Mouse (Mus musculus): ENCODE results near the gene Dda1.
A peak's percentile ranks its signal among the peaks of the same experiment; 100 is the strongest.

Dda1 gene

GRCm38 (mm10) chr8:71468001-71468400 lies 998 bp upstream of the Dda1 start:
- no peak for DNase-seq (ENCODE audit: low read depth, low spot score)

DNA sequence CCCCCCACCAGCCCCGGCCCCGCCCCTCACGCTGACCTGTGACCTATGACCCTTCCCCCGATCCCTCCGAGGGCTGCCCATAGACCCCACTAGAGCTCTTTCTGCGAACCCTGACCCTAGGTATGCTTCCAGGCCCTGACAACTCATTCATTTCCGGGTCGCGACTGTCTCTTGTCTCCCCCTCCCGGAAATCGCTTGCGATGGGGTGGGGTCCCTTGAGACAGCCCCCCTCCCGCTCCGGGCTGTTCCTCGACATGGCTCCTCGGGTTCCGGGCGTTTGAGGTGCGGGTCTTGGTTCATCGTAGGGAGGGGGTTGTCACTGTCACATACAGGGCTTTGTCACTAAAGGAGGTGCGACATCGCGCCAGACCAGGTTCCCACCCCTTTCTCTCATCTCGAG lies 412 bp downstream of the Dda1 start:
- DNase-seq (ENCODE audit: low read depth, low spot score), result no peak

- DNase-seq (ENCODE audit: low read depth, low spot score), result no peak
These were observed 1.3 kb downstream of the Dda1 start for GRCm38 (mm10) chr8:71470146-71470912.

DNA sequence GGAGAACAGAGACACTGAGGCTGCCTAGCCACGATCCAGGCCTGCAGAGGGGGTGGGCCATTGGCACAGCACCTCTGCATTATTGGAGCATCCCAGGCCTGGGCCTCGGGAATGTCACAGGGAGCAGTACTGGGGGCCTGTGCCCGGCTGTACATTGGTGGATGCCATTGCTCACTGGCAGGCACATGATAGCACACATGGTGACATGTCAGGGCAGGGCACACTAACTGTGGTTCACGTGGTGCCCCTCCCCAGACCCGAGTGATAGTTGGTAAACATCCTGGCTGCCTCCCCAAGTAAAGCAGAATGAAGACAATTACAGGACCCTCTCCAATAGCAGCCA lies 1.9 kb downstream of the Dda1 start:
- DNase-seq (ENCODE audit: low read depth, low spot score), result no peak

DNA sequence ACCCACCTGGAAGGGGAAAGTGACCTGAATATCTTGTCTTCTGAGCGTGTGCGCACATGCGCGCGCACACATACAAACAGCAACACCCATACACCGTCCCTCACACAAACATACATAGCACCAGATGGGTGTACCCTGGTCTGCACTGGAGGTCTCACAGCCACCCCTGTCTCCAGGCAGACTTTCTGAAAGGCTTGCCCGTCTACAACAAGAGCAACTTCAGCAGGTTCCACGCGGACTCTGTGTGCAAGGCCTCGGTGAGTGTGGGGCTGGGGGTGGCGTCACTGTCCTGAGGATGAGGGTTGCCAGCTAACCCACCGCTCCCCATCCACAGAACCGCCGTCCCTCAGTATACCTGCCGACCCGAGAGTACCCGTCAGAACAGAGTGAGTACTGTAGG lies 2.9 kb downstream of the Dda1 start:
- DNase-seq (ENCODE audit: low read depth, low spot score), result no peak

DNA sequence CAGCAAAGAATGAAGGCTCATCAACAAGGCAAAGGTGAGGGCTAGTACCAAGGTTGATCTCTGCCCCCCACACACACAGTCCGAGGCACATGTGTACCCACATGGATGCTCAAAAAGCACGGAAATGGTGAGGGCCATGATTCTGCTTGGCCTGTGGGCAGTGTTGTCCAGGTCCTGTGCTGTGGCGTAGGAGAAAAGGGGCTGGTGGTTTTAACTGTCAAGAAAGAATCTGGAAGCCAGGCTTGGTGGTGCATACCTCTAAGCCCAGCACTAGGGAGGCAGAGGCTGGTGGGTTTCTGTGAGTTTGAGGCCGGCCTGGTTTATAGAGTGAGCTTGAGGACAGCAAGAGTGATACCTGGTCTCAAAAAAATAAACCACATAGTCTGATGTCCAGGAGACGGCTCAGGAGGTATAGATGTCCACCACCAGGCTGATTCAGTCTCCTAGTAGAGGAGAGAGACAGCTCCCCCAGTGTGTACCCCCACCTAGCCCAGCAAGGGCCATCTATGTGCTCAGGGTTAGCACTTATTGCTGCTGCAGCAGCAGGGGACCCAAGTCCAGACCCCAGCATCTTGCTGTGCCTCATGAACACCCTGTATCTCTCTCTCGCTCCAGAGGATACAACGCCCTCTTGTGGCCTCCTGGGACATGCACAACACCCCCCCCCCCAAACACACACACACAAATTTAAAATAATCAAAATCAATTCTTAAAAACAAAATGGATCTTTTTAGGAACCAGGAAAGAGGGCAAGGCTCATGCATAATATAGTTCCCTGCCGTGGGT lies 3.8 kb downstream of the Dda1 start:
- DNase-seq (ENCODE audit: low read depth, low spot score), result no peak

DNA sequence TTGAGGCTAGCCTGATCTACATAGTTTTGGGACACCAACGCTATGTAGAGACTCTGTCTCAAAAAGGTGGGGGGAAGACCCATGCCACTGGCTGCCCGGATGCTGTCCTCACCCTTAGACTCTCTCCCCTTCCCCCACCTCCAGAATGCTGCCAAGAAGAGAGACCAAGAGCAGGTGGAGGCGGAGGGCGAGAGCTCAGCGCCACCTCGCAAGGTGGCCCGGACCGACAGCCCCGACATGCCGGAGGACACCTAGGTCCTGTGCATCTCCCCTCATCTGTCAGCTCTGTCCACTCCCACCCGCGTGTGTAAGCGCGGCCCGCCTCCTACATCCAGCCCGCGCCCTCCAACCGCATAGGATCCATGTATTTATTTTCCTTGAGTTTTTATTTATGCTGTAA lies 5.3 kb downstream of the Dda1 start:
- no peak for DNase-seq (ENCODE audit: low read depth, low spot score)

GRCm38 (mm10) chr8:71474785-71475701 lies 6.0 kb downstream of the Dda1 start:
- no peak for DNase-seq (ENCODE audit: low read depth, low spot score)

DNA sequence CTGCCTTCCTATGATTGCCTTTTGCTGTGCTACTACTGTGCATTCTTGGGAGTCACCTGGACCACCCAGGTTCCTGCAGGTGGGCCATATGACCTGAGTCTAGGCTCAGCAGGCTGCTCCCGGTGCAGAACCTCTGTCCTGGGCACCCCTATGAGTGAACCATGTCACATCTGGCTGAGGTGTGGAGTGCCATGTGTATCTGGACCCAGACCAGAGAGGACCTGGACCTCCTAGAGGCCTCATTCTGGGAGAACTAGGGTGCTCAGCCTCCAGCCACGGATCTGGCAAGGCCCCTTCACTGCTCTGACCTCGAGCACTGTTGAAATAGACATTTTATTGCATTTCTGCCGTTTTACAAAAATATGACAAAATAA lies 6.7 kb downstream of the Dda1 start:
- no peak for DNase-seq (ENCODE audit: low read depth, low spot score)

GRCm38 (mm10) chr8:71476099-71476940 lies 7.3 kb downstream of the Dda1 start:
- peak; percentile 37 for DNase-seq (ENCODE audit: low read depth, low spot score)

DNA sequence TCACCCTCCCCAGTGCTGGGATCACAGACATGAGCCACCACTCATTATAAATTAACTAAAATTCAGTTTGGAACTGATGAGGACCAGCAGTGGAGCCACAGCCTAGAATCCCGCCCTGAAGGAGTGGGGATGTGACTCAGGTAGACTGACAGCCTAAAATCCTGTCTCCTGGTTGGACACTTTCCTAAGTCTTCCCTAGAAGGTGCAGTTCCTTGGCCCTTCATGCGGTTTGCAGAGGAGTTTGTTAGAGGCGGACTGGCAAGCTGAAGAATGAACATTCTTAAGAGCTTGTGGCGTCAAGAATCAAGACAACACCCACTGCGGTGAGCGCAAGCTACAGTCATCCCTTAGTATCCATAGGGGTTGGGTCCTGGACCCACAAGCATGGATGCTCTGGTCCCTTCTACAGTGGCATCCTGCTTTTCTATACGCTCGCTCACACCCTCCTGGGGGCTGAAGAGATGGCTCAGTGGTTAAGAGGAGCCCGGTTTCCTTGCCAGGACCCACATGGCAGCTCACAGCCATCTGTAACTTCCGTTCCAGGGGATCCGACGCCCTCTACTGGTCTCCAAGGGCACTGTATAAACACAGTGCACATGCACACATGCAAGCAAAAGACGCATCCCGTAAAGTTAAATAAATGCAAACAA lies 8.3 kb downstream of the Dda1 start:
- DNase-seq (ENCODE audit: low read depth, low spot score), result no peak

GRCm38 (mm10) chr8:71478943-71479342 lies 9.9 kb downstream of the Dda1 start:
- no peak for DNase-seq (ENCODE audit: low read depth, low spot score)

- no peak for DNase-seq (ENCODE audit: low read depth, low spot score)
These were observed 14.9 kb downstream of the Dda1 start for GRCm38 (mm10) chr8:71483932-71484331.

- no peak for DNase-seq (ENCODE audit: low read depth, low spot score)
These were observed 15.7 kb downstream of the Dda1 start for GRCm38 (mm10) chr8:71484736-71485135.

DNA sequence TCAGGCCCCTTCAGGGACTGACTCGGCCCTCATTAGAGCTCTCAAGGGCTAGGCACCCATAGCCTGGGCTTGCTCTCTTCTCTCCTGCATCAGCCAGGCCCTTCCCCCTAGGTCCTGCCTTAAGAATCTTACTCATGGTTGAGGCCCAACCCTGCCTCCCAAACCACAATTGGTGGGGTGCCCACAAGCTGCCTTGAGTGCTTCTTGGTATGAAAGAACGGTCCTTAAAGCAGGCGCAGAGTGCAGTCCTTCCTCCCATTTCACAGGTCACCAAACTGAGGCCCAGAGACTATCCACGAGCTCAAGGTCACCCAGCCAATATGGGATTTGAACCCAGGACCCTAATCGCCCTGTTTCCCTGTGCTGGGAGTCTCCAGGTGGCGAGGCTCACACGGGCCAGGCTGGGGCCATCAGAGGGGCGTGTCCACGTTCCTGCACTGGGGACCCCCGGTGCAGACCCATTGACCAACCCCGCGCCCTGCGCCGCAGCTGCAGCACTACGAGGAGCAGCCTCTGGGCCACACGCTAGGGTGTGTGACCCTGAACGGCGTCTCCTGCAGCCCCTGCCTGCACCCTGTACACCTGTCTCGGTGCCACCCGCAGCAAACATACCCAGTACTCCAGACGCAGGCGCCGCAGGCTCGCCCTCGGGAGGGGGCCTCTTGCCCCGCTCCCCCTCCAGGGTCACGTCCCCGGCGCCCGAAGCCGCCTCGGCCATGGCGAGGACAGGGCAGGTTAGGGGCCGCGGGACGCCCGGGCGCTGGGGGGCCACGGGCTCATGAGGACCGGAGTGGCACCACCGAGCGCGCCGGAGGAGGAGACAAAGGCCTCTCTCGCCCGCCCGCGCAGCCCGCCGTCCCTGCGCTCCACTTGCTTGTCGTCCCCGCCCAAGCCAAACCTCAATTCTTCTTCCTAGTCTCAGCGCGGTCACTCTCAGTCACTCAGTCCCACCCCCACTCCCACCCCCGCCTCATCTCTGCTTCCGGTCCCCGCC lies 16.4 kb downstream of the Dda1 start, which contains the start of gene Ano8:
Ano8 (minus strand) TSS at position 822 of the 994 bp plus-strand sequence.
- DNase-seq (ENCODE audit: low read depth, low spot score), result peak; percentile 79

- no peak for DNase-seq (ENCODE audit: low read depth, low spot score)
These were observed 17.1 kb downstream of the Dda1 start for GRCm38 (mm10) chr8:71486136-71486529.

- DNase-seq (ENCODE audit: low read depth, low spot score), result peak; percentile 50
These were observed 18.9 kb downstream of the Dda1 start, which contains the start of gene Gtpbp3 for GRCm38 (mm10) chr8:71487691-71488445. TSS of gene Gtpbp3 (plus strand) at chr8:71488103.

DNA sequence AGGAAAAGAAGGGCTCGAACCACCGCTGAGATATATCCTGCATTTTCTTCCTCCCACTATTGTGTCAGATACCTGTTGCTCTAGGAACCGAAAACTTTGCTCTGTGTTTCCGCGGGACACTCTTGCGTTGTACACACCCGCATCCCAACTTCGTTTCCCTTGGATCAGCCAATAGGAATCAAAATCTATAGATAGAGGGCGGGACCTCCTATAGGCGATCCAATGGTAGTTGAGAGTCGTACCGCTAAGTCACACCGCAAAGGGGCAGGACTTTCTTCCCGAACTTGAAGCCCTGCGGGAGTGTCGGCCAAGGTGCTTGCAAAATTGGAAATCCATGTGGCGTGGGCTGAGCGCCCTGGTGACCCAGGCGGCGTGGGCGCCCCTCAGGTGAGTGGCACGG lies 19.5 kb downstream of the Dda1 start:
- DNase-seq (ENCODE audit: low read depth, low spot score), result peak; percentile 96

- peak; percentile 48 for DNase-seq (ENCODE audit: low read depth, low spot score)
These were observed 26.0 kb downstream of the Dda1 start for GRCm38 (mm10) chr8:71495039-71495438.
